Mouse (Mus musculus): ENCODE measurements at regions not wholly inside any gene's neighbourhood (a gene's known extent, or its start where the extent isn't known, plus 50 kb on each side); places are given as distances from the start of the nearest gene placed in this dataset.
"Not testable (repeated sequence)": the region's sequence is repeated elsewhere in the genome, so short reads cannot be mapped to it uniquely, and the experiment has no call there.

DNA sequence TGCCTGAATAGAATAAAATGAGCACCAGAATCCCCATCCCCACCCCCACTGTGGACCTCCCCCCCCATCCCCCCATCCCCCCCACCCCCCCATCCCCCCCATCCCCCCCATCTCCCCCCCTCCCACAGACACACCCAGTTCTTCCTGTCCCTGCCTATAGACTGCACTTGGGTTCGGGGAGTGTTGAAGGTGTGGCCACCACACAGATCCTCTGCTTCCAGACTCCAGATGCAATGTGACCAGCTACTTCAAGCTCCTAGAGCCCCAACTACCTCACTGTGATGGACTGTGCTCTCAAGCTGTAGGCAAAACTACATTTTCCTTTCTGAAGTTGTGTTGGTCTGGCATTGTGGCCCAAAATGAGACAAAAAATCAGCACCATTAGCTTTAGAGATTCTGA, 138.3 kb upstream of the Rybp start:
- no peak for DNase-seq

DNA sequence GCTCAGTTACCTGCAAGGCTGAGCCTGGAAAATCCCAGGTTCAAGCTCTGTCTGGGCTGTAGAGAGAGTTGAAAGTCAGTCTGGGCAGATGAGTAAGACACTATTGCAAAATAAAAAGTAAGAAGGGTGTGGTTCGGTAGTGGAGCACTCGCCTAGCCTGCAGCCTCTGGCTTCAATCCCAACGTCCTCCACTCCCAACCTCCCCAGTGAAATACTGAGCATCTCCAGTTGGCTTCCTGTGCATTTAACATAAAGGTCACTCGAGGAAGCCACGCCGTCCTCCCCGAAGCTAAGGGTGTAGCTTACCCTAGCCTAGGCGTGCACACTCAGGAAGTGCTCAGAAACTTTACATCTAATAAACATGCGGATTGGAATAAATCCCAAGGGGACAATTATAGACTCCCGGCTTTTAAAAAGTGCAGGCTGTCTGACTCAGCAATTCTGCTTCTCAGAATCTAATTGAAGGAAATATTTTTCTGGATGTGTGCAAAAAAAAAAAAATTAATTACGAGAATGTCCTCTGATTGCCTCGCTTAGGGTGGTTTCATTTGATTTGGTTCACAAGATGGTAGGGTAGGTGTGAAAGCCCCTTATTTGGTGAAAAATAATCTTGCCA, 137.6 kb upstream of the Rybp start:
- no peak for DNase-seq

GRCm38 (mm10) chr6:100424181-100424580, 136.9 kb upstream of the Rybp start:
- no peak for DNase-seq

- no peak for DNase-seq
These were observed 136.4 kb upstream of the Rybp start for GRCm38 (mm10) chr6:100423636-100424035.

- DNase-seq, result no peak
These were observed 135.3 kb upstream of the Rybp start for GRCm38 (mm10) chr6:100422603-100423002.

- no peak for DNase-seq
These were observed 134.7 kb upstream of the Rybp start for GRCm38 (mm10) chr6:100421706-100422578.

DNA sequence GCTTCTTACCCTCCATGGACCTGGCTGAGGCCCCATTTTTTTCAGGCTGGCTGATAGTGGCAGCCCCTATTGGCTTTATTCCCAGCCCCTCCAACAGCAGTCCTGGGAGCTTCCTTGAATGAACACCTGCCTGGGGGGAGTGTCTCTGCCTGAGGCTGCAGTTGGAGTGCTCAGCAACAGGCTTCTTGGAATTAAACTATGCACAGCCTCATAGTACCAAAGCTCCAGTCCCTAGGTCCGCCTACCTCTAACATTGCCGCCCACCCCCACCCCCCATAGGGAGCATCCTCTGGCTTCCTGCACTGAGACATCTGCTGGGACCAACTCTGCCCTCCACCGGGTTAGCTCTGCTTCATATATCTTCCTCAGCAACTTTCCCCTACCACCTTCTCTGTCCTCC, 133.3 kb upstream of the Rybp start:
- no peak for DNase-seq

- no peak for DNase-seq
These were observed 132.7 kb upstream of the Rybp start for GRCm38 (mm10) chr6:100419782-100420540.

DNA sequence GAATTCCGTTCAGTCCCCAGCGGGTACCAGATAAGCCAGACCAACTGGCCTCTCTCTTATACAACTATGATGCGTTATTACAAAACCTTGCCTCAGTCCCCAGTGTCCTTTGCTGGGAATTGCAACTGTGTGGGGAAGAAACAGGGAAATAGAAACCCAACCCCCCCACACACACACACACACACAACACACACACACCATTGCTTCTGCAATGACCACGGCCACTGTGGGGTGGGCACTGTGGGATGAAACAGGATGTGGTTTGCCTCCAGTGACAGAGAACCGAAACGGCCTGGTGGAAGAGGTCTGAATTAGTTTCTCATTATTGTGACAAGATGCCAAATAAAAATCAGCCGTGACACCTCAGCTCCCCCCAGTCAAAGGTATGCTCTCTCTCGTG, 128.8 kb upstream of the Rybp start:
- no peak for DNase-seq

GRCm38 (mm10) chr6:100415514-100415913, 128.2 kb upstream of the Rybp start:
- DNase-seq, result no peak

DNA sequence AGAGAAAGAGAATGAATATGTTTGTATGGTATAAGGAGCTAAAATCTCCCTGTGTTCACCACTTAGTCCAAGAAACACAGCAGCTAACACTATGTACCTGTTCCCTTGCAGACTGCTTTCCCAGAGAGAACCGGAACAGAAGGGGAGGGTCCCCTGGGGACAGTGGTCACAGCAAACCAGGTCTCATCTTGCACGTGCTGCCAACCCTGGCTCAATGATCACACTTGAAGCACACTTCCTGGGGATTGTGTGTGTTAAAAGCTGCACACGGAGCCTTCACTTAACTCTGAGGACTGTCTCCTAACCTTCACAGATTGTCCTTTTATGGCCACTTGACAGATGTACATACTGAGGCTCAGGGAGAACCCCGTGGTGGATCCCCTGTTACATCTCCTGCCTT, 127.6 kb upstream of the Rybp start:
- DNase-seq, result no peak

GRCm38 (mm10) chr6:100412486-100412885, 125.2 kb upstream of the Rybp start:
- no peak for DNase-seq

DNA sequence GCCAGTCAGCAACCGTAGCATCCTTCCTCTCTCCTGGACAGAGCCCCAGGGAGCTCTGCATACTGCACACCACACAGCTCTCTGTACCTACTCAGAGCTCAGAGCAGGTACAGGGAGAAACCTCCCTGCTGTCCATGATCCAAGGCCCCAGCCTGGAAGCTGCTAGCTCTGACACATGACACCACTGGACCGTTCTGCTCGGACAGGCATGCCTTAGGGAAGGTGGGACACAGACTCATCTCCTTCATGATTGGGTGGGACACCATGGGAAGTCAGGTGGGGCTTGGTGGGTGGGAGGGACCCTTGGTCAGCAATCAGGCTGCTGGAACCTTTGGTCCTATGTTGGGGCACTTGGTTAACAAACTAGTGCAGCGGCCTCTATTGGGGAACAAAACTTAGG, 124.7 kb upstream of the Rybp start:
- DNase-seq, result no peak

GRCm38 (mm10) chr6:100410067-100410631, 122.9 kb upstream of the Rybp start:
- no peak for DNase-seq

GRCm38 (mm10) chr6:100408826-100409225, 121.5 kb upstream of the Rybp start:
- DNase-seq, result no peak

DNA sequence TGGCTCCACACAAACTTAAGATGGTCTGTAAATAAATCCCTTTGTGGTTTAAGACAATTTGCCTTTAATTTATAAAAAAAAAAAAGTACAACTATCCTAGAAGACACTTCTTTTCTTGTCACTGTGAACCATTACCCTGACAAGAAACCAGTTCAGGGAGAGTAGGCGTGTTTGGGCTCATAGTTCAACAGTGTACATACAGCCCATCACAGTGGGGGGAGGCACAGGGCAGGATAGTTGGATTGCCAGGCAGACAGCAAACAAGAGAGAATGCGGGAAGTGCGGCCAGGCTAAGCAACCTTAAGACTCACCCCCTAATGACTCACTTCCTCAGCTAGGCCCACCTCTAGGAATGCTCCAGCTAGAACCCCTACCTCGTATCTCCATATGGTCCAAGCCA, 119.2 kb upstream of the Rybp start:
- DNase-seq, result no peak

- no peak for DNase-seq
These were observed 116.9 kb upstream of the Rybp start for GRCm38 (mm10) chr6:100404161-100404560.

DNA sequence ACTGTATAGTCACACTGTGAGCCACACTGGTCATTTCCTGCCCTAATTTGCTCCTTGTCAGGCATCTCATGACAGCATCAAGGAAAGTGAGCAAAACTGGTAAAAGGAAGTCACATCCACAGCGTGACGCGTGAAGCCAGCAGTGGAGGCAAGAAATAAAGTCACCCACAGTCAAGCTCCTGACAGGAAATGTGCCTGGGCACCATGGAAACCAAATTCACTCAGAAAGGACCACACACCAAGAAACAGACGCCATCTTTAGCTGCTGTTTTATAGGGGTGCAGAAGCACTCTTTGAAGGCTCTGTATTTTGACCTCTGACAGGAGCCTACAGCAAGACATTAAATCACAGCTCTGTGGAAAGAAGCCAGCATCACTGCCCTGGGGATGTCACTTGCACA, 115.4 kb upstream of the Rybp start:
- no peak for DNase-seq

GRCm38 (mm10) chr6:100401728-100402127, 114.4 kb upstream of the Rybp start:
- no peak for DNase-seq

DNA sequence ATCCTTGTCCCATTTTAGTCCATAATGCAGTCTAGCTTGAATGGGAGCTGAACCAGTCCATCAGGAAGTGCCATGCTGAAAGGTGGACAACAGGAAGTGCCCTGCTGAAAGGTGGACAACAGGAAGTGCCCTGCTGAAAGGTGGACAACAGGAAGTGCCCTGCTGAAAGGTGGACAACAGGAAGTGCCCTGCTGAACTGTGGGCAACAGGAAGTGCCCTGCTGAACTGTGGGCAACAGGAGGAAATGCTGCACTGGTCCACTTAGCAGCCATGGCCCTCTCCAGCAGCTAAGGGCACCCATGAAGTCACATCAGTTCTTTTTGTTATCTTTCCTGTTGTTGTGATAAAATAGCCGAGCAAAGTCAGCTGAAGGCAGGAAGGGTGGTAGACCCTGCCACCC, 112.1 kb upstream of the Rybp start:
- not testable (repeated sequence) for DNase-seq

DNA sequence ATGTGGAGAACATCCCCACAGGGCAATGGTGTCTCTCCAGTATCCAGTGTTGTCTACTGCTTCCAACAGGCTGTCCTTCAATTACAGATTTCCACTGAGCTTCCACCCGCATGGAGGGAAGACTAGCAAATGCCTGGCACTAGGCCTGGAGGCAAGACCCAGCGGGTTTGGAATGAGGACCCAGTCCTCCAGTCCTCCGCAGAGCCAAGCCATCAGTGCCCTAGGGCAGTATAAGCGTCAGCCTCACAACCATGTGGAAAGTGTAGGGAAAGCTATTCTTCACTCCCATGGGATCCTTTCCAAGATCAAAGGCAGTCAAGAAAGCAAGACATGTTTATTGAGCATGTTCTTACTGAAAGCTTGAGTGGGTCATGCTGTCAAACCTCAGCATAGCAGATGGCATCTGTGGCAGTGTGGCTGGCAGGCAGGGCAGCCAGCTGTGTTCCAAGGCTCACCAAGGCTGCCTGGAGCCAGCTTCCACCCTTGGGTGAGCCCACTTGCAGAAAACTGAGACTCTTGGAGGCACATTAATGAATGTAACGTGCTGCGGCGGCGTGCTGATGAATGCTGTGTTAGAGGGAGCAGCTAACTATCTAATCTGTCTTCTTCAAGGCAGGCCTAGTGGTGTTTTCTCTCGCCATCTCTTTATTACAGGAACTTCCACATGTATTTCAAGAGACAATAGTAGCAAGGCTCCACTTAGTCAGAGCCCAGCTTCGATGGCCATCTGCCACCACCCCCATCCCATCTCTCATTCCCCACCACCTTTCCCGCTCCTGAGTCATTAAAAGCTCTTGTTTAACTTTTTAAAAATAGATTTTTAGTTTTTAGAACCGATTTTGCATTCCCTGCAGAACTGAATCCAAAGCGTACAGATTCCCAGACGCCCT, 109.3 kb upstream of the Rybp start:
- no peak for DNase-seq

Data from adrenal gland, adult 2 months (tissue).